Mouse (Mus musculus): ENCODE results near the gene Nfe2l1.
"Not testable (repeated sequence)": the region's sequence is repeated elsewhere in the genome, so short reads cannot be mapped to it uniquely, and the experiment has no call there.

DNA sequence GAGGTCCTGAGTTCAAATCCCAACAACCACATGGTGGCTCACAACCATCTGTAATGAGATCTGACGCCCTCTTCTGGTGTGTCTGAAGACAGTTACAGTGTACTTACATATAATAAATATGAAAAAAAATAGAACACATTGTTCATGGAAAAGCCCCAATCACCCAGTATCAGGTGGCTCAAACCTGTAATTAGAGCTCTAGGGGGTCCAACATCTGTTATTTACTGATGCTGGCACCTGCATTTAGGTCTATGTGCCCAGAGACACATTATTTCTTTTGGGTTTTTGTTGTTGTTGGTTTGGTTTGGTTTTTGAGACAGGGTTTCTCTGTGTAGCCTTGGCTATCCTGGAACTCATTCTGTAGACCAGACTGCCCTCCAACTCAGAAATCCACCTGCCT, 18.6 kb downstream of the Nfe2l1 start:
- TF ChIP-seq CTCF, EP300 (IDR thresholded peaks at IDR 0.05; ENCODE audit: low read depth): not testable (repeated sequence)

All from heart, postnatal 0 days (tissue).